Mouse (Mus musculus): ENCODE results near the gene Gm20708.

Gene Gm20708

GRCm38 (mm10) chr11:117858392-117858791, 48.9 kb downstream of the Gm20708 start:
- no peak for DNase-seq (ENCODE audit: inconsistent age in 2 of 2, low spot score in 1 of 2)

- DNase-seq (ENCODE audit: inconsistent age in 2 of 2, low spot score in 1 of 2), result no peak
Measured at GRCm38 (mm10) chr11:117860601-117861000, 51.1 kb downstream of the Gm20708 start, which contains the start of gene Tmem235. Gene Tmem235, plus strand, starts transcription at chr11:117860752.

GRCm38 (mm10) chr11:117863174-117863856, 53.8 kb downstream of the Gm20708 start:
- DNase-seq (ENCODE audit: inconsistent age in 2 of 2, low spot score in 1 of 2), result no peak

- no peak for DNase-seq (ENCODE audit: inconsistent age in 2 of 2, low spot score in 1 of 2)
Measured at GRCm38 (mm10) chr11:117864805-117865204, 55.3 kb downstream of the Gm20708 start.

GRCm38 (mm10) chr11:117865988-117866387, 56.5 kb downstream of the Gm20708 start:
- no peak for DNase-seq (ENCODE audit: inconsistent age in 2 of 2, low spot score in 1 of 2)

- peak; percentile 69 to 91 for DNase-seq (ENCODE audit: inconsistent age in 2 of 2, low spot score in 1 of 2)
Measured at GRCm38 (mm10) chr11:117870688-117871365, 61.4 kb downstream of the Gm20708 start.

- DNase-seq (ENCODE audit: inconsistent age in 2 of 2, low spot score in 1 of 2), result no peak
Measured at GRCm38 (mm10) chr11:117871376-117871775, 61.9 kb downstream of the Gm20708 start.

GRCm38 (mm10) chr11:117871911-117872584, 62.6 kb downstream of the Gm20708 start:
- peak in 1 of 2 experiments; percentile 39 for DNase-seq (ENCODE audit: inconsistent age in 2 of 2, low spot score in 1 of 2)

- peak; percentile 86 to 95 for DNase-seq (ENCODE audit: inconsistent age in 2 of 2, low spot score in 1 of 2)
Measured at GRCm38 (mm10) chr11:117872861-117873608, 63.6 kb downstream of the Gm20708 start, which contains the start of gene Tha1. Gene Tha1, minus strand, starts transcription at chr11:117873481.

- no peak for DNase-seq (ENCODE audit: inconsistent age in 2 of 2, low spot score in 1 of 2)
Measured at GRCm38 (mm10) chr11:117874419-117874818, 65.0 kb downstream of the Gm20708 start.

- no peak for DNase-seq (ENCODE audit: inconsistent age in 2 of 2, low spot score in 1 of 2)
Measured at GRCm38 (mm10) chr11:117875681-117876080, 66.2 kb downstream of the Gm20708 start.

GRCm38 (mm10) chr11:117877917-117878745, 68.7 kb downstream of the Gm20708 start:
- DNase-seq (ENCODE audit: inconsistent age in 2 of 2, low spot score in 1 of 2), result peak in 1 of 2 experiments; percentile 51

- DNase-seq (ENCODE audit: inconsistent age in 2 of 2, low spot score in 1 of 2), result no peak
Measured at GRCm38 (mm10) chr11:117878892-117879291, 69.4 kb downstream of the Gm20708 start.

GRCm38 (mm10) chr11:117879676-117880075, 70.2 kb downstream of the Gm20708 start:
- DNase-seq (ENCODE audit: inconsistent age in 2 of 2, low spot score in 1 of 2), result no peak

- peak in 1 of 2 experiments; percentile 55 for DNase-seq (ENCODE audit: inconsistent age in 2 of 2, low spot score in 1 of 2)
Measured at GRCm38 (mm10) chr11:117880336-117880976, 71.0 kb downstream of the Gm20708 start.

- DNase-seq (ENCODE audit: inconsistent age in 2 of 2, low spot score in 1 of 2), result no peak
Measured at GRCm38 (mm10) chr11:117880977-117881358, 71.5 kb downstream of the Gm20708 start.

GRCm38 (mm10) chr11:117881787-117882186, 72.3 kb downstream of the Gm20708 start:
- DNase-seq (ENCODE audit: inconsistent age in 2 of 2, low spot score in 1 of 2), result peak; percentile 43 to 72

GRCm38 (mm10) chr11:117882208-117882607, 72.7 kb downstream of the Gm20708 start:
- peak in 1 of 2 experiments; percentile 63 for DNase-seq (ENCODE audit: inconsistent age in 2 of 2, low spot score in 1 of 2)

GRCm38 (mm10) chr11:117886000-117886399, 76.5 kb downstream of the Gm20708 start:
- DNase-seq (ENCODE audit: inconsistent age in 2 of 2, low spot score in 1 of 2), result peak; percentile 29 to 69

Data from adrenal gland, adult (tissue).